ENCODE assay signal across 17 mouse cellular contexts in genomic region chr7:139145891-139146290, GRCm38 (mm10).
A peak's percentile ranks its signal among the peaks of the same experiment; 100 is the strongest.
DNase-seq lines count a peak whose midpoint lies in the region; ATAC-seq and TF ChIP-seq lines count a peak whose summit lies in the region.
"Had no signal": no experiment of that assay in that cellular context is flagged by ENCODE, and none has a peak within 500 bp of the region (broad histone marks: within the 10 kb centered on the region; RNA-seq: fewer than 3 reads in every experiment).

No protein-coding gene starts in this region.

- H3K4me3 ChIP-seq in hindbrain, embryonic 12.5 days, result no peak overlapping the region
- H3K4me3 ChIP-seq in hindbrain, embryonic 11.5 days (ENCODE audit: low read depth, low read length), result no peak overlapping the region
- no peak overlapping the region for H3K4me3 ChIP-seq in C2C12 (ENCODE audit: insufficient read depth, poor library complexity, severe bottlenecking)
- H3K4me3 ChIP-seq: heart, embryonic 10.5 days; hindbrain, embryonic 13.5 days; intestine, embryonic 15.5 days had no signal

- peak overlapping the region; percentile 27; the same call in 1 of the 2 replicates for H3K9ac ChIP-seq in hindbrain, embryonic 12.5 days
- no peak overlapping the region for H3K9ac ChIP-seq in hindbrain, embryonic 11.5 days (ENCODE audit: low read depth, low read length)
- H3K9ac ChIP-seq: hindbrain, embryonic 13.5 days; intestine, embryonic 15.5 days had no signal

- peaks cover 33% of the 10 kb centered on the region for H3K4me1 ChIP-seq in hindbrain, embryonic 12.5 days
- peaks cover 3% of the 10 kb centered on the region; the same call in 1 of the 2 replicates for H3K4me1 ChIP-seq in hindbrain, embryonic 11.5 days (replicated peaks; ENCODE audit: control insufficient read depth, insufficient read depth, low read length)

- ATAC-seq in hindbrain, embryonic 12.5 days (ENCODE audit: low FRiP score), result no peak
- no peak for ATAC-seq in hindbrain, embryonic 11.5 days (ENCODE audit: low FRiP score)
- peak; percentile 63 for ATAC-seq in granulocyte monocyte progenitor cell, adult 5-6 weeks (replicated peaks; ENCODE audit: poor library complexity, severe bottlenecking)
- ATAC-seq: activated CD4-positive, CD25-positive, alpha-beta regulatory T cell, adult 4 months; intestine, embryonic 15.5 days had no signal

- H3K4me2 ChIP-seq in hindbrain, embryonic 12.5 days (replicated peaks), result no peak overlapping the region
- H3K4me2 ChIP-seq in hindbrain, embryonic 11.5 days (replicated peaks; ENCODE audit: low read depth, low read length), result no peak overlapping the region
- H3K4me2 ChIP-seq: hindbrain, embryonic 13.5 days; intestine, embryonic 15.5 days; midbrain, embryonic 11.5 days had no signal

- TF ChIP-seq CTCF in C2C12 (IDR thresholded peaks at IDR 0.05; ENCODE audit: control insufficient read depth, insufficient read depth, insufficient read length), result no peak

- H3K79me3 ChIP-seq in C2C12 (ENCODE audit: low read depth), result no peaks in the 10 kb centered on the region

- H3K27ac ChIP-seq in hindbrain, embryonic 12.5 days, result no peak overlapping the region
- no peak overlapping the region for H3K27ac ChIP-seq in hindbrain, embryonic 11.5 days (ENCODE audit: low read depth, low read length)
- H3K27ac ChIP-seq: heart, embryonic 10.5 days; hindbrain, embryonic 13.5 days; intestine, embryonic 15.5 days; kidney, postnatal 0 days had no signal

- H3K27me3 ChIP-seq in hindbrain, embryonic 12.5 days, result peaks cover 20% of the 10 kb centered on the region
- H3K27me3 ChIP-seq in hindbrain, embryonic 11.5 days (ENCODE audit: control insufficient read depth, insufficient read depth, low read length), result no peaks in the 10 kb centered on the region
- no peaks in the 10 kb centered on the region for H3K27me3 ChIP-seq in C2C12 (ENCODE audit: control insufficient read depth, insufficient read depth, insufficient read length)
- H3K27me3 ChIP-seq: intestine, embryonic 15.5 days had no signal

- peak; percentile 25 for DNase-seq in adrenal gland, postnatal 14 days
- no peak for DNase-seq in adrenal gland, postnatal 4 days (ENCODE audit: low spot score in 2 of 2)
- no peak for DNase-seq in hindbrain, embryonic 11.5 days (ENCODE audit: low spot score)
- no peak for DNase-seq in retina, postnatal 1 day
- no peak for DNase-seq in kidney, postnatal 36 days
- DNase-seq: cerebellum, postnatal 14 days; lung, postnatal 14 days; thymus, adult 2 months had no signal

- H3ac ChIP-seq in C2C12 (ENCODE audit: control insufficient read depth, insufficient read length, low read depth), result no peak overlapping the region

- 23% methylated on average over 7 of the region's 7 CpGs for WGBS in hindbrain, embryonic 12.5 days
- 24% methylated on average over 7 of the region's 7 CpGs for WGBS in hindbrain, embryonic 11.5 days

- no peaks in the 10 kb centered on the region for H3K36me3 ChIP-seq in hindbrain, embryonic 12.5 days
- no peaks in the 10 kb centered on the region for H3K36me3 ChIP-seq in hindbrain, embryonic 11.5 days (ENCODE audit: control insufficient read depth, insufficient read depth, low read length)
- H3K36me3 ChIP-seq in C2C12 (ENCODE audit: control insufficient read depth, insufficient read depth), result no peaks in the 10 kb centered on the region
- H3K36me3 ChIP-seq: heart, embryonic 10.5 days; hindbrain, embryonic 13.5 days; intestine, embryonic 15.5 days had no signal

- H3K79me2 ChIP-seq in C2C12 (ENCODE audit: control insufficient read depth, insufficient read depth), result no peaks in the 10 kb centered on the region

- no peaks in the 10 kb centered on the region for H3K9me3 ChIP-seq in hindbrain, embryonic 12.5 days (replicated peaks)
- no peaks in the 10 kb centered on the region for H3K9me3 ChIP-seq in hindbrain, embryonic 11.5 days (ENCODE audit: control insufficient read depth, low read length)
- H3K9me3 ChIP-seq: heart, embryonic 10.5 days; hindbrain, embryonic 13.5 days; intestine, embryonic 15.5 days had no signal

TF ChIP-seq in C2C12, 6 proteins besides CTCF, POLR2A, EP300 and RAD21:
- TF ChIP-seq FOSL1 (IDR thresholded peaks at IDR 0.05; ENCODE audit: insufficient read depth, low read length, poor library complexity, severe bottlenecking), result no peak
- peak; percentile 67 for TF ChIP-seq MYOD1 (IDR thresholded peaks at IDR 0.05; ENCODE audit: control insufficient read depth, insufficient read length, low read depth)
TF ChIP-seq in C2C12: peak in this region for 1.
